Mouse (Mus musculus): ENCODE measurements at regions not wholly inside any gene's neighbourhood (a gene's known extent, or its start where the extent isn't known, plus 50 kb on each side); places are given as distances from the start of the nearest gene placed in this dataset.

DNA sequence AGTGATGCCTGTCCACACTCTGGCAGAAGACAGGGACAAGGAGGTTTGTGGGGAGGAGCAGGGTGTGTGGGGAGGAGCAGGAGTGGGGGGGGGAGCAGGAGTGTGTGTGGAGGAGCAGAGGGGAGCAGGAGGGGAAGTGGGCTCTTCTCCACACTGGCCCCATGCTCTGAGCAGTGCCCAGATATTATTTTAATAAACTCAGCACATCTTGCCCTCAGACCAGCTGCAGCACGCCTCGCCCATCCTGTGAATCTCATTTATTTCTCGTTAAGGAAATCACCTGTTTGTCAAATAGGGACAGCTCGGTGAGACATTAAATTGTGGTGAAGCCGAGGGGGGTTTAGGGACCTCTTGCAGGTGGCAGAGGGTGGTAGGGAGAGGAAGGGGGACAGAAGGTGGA lies 77.8 kb upstream of the Lhx5 start:
- Histone ChIP-seq H3K4me3 (replicated peaks; ENCODE audit: control insufficient read depth, low read depth, low read length) (no peak overlapping the region), H3K4me1 (ENCODE audit: control insufficient read depth, insufficient read depth, low read length) (no peaks in the 10 kb centered on the region; the same call in none of the 2 replicates), H3K27ac (ENCODE audit: control insufficient read depth, insufficient read depth, low read depth, low read length, poor library complexity) (no peak overlapping the region)
- 68% methylated on average over 5 of the region's 5 CpGs for WGBS
- TF ChIP-seq CTCF (IDR thresholded peaks at IDR 0.05; ENCODE audit: control insufficient read depth, insufficient read depth, low read length) (no peak), POLR2A (IDR thresholded peaks at IDR 0.05; ENCODE audit: borderline replicate concordance, control insufficient read depth, low read depth, low read length) (no peak)

DNA sequence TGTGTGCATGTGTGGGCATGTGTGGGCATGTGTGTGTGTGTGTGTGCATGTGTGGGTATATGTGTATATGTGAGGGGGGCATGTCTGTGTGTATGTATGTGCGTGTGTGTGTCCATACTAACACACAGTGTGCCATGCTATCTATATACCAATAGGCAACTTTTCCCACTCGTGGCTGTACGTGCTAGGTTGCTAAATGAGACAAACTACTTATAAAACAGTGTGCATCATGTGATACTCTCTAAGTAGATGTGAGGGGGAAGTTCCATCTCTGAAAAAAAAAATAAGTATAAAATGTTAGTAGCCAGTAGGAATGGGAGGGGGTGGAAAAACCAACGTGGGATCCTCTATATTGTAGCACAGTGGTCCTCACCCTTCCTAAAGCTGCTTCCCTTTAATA lies 74.5 kb upstream of the Lhx5 start:
- Histone ChIP-seq H3K4me3 (replicated peaks; ENCODE audit: control insufficient read depth, low read depth, low read length) (no peak overlapping the region), H3K27ac (ENCODE audit: control insufficient read depth, insufficient read depth, low read depth, low read length, poor library complexity) (no peak overlapping the region), H3K4me1 (ENCODE audit: control insufficient read depth, insufficient read depth, low read length) (no peaks in the 10 kb centered on the region; the same call in none of the 2 replicates)
- WGBS: 56% methylated on average over 4 of the region's 4 CpGs
- TF ChIP-seq CTCF (IDR thresholded peaks at IDR 0.05; ENCODE audit: control insufficient read depth, insufficient read depth, low read length) (no peak), POLR2A (IDR thresholded peaks at IDR 0.05; ENCODE audit: borderline replicate concordance, control insufficient read depth, low read depth, low read length) (no peak)

DNA sequence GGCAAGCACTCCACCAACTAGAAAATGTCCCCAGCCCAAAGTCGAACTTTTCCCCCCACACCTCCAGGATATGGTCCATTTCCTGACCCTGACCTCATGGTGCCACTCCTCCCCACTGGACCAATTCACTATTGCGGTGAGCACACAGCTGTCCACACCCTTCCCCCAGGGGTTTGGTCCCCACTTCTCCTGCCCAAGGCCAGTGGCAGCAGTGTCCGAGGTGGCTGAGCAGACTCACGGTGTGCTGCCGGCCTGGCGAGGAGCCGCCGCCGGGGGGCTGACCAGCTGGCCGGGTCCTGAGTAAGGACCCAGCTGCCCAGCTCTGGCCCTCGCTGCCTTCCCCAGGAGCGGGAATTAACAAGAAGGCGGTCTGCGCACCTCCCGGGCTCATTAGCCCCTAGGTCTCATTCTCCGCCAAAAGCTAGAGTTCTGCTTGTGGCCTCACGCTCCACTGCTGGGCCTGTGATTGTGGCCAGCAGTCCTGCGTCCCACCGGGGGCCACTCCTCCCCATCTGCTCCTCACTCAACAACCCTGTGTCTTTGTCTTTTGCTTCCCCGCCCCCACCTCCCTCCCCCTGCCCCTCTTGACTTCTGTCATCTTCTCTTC lies 73.3 kb upstream of the Lhx5 start:
- no peak for TF ChIP-seq POLR2A (IDR thresholded peaks at IDR 0.05; ENCODE audit: borderline replicate concordance, control insufficient read depth, low read depth, low read length)
- TF ChIP-seq CTCF (IDR thresholded peaks at IDR 0.05; ENCODE audit: control insufficient read depth, insufficient read depth, low read length): no peak
- Histone ChIP-seq H3K27ac (ENCODE audit: control insufficient read depth, insufficient read depth, low read depth, low read length, poor library complexity) (no peak overlapping the region; the same call in 1 of the 2 replicates), H3K4me1 (ENCODE audit: control insufficient read depth, insufficient read depth, low read length) (no peaks in the 10 kb centered on the region; the same call in none of the 2 replicates), H3K4me3 (replicated peaks; ENCODE audit: control insufficient read depth, low read depth, low read length) (no peak overlapping the region)
- 15% methylated on average over 20 of the region's 20 CpGs for WGBS

DNA sequence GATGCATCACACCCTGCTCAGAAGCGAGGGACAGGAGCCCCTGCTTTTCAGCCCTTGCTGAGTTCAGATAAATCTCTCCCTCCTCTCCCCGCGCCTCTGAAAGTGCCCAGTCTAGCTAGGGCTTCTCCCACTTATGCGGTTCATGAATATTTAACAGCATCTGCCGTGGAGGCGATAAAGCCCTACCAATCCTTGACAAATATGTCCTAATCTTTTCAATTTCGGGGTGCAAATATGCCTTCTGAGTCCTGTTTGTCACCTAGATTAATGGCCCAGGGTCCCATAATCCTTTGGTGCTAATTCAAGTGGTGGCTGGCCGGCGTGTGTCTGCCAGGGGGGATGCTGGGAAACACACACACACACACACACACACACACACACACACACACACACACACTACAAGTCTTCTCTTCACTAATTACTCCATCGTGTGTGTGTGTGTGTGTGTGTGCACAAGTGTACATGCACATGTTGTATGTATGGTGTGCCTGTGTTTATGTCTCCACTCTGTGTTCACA lies 65.5 kb upstream of the Lhx5 start:
- Histone ChIP-seq H3K4me3 (replicated peaks; ENCODE audit: control insufficient read depth, low read depth, low read length) (no peak overlapping the region), H3K4me1 (ENCODE audit: control insufficient read depth, insufficient read depth, low read length) (no peaks in the 10 kb centered on the region), H3K27ac (ENCODE audit: control insufficient read depth, insufficient read depth, low read depth, low read length, poor library complexity) (no peak overlapping the region)
- TF ChIP-seq CTCF (IDR thresholded peaks at IDR 0.05; ENCODE audit: control insufficient read depth, insufficient read depth, low read length): no peak
- TF ChIP-seq POLR2A (IDR thresholded peaks at IDR 0.05; ENCODE audit: borderline replicate concordance, control insufficient read depth, low read depth, low read length): no peak
- 40% methylated on average over 10 of the region's 10 CpGs for WGBS

DNA sequence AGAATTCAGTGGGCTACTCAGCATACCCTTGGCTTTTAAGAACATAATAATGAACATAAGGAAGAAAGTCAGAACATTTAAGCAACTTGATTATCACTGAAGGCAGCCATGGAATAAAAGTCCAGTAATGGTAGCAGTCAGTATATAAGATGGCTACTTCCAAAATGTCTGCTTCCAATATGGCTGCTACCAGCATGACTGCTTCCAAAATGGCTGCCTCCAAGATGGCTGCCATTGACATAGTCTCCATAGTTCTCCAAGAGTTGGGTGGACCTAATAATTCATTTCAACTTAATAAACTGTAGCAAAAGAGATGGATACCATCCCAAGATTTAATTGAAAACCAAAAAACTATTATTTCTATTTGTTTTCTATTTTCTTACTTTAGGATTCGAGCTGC lies 62.7 kb upstream of the Lhx5 start:
- Histone ChIP-seq H3K4me3 (replicated peaks; ENCODE audit: control insufficient read depth, low read depth, low read length) (no peak overlapping the region), H3K27ac (ENCODE audit: control insufficient read depth, insufficient read depth, low read depth, low read length, poor library complexity) (no peak overlapping the region), H3K4me1 (ENCODE audit: control insufficient read depth, insufficient read depth, low read length) (no peaks in the 10 kb centered on the region)
- WGBS: 74% methylated on average over 1 of the region's 1 CpGs
- TF ChIP-seq POLR2A (IDR thresholded peaks at IDR 0.05; ENCODE audit: borderline replicate concordance, control insufficient read depth, low read depth, low read length) (no peak), CTCF (IDR thresholded peaks at IDR 0.05; ENCODE audit: control insufficient read depth, insufficient read depth, low read length) (no peak)

DNA sequence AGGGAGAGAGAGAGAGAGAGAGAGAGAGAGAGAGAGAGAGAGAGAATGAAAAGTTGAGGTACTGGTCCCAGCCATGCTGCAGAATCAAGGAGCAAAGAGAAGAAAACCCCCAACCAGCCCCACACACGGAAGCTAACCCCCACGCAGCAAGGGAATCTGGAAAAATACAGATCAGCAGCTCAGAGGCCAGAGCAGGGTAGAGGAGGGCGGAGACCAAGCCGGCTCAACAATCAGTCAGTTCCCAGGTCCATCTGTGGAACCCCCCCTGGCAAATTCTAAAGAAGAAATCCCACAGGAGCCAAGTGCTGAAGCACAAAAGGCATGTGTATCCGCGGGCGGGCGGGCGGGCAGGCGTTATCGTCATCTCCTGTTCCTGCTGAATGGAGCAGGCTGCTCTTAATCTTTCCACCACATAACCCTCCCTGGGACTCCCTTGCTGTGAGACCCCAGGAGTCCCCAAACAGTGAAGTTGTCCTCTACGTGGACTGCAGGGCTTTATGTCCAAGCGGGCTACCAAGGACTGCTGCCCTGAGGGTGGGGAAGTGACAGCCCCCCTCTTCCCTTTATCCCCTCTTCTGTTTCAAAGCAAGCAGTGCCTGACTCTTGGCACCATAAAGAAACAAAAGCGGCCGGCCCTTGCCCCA lies 60.2 kb upstream of the Lhx5 start:
- Histone ChIP-seq H3K27ac (ENCODE audit: control insufficient read depth, insufficient read depth, low read depth, low read length, poor library complexity) (no peak overlapping the region), H3K4me1 (ENCODE audit: control insufficient read depth, insufficient read depth, low read length) (no peaks in the 10 kb centered on the region), H3K4me3 (replicated peaks; ENCODE audit: control insufficient read depth, low read depth, low read length) (no peak overlapping the region)
- TF ChIP-seq CTCF (IDR thresholded peaks at IDR 0.05; ENCODE audit: control insufficient read depth, insufficient read depth, low read length) (no peak), POLR2A (IDR thresholded peaks at IDR 0.05; ENCODE audit: borderline replicate concordance, control insufficient read depth, low read depth, low read length) (no peak)
- WGBS: 22% methylated on average over 15 of the region's 15 CpGs

DNA sequence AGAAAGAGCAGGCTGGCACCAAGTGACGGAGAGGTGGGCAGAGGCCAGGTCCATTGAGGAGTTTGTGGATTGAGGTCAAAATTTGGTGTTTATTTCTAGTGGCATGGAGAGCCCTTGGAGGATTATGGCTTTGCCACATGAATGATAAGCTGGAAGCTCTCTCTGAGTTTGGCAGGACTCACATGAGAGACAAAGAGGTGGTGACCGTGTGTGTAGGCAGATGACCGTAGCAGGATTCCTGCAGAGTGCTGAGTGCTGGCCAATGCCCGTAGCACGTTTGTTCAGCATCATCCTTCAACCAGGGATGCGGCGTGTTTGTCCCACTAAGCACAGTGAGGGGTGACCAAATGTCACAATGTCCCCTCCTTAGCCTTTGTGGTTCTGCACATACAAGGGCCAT lies 58.1 kb upstream of the Lhx5 start:
- 81% methylated on average over 7 of the region's 7 CpGs for WGBS
- Histone ChIP-seq H3K27ac (ENCODE audit: control insufficient read depth, insufficient read depth, low read depth, low read length, poor library complexity) (no peak overlapping the region), H3K4me3 (replicated peaks; ENCODE audit: control insufficient read depth, low read depth, low read length) (no peak overlapping the region), H3K4me1 (ENCODE audit: control insufficient read depth, insufficient read depth, low read length) (no peaks in the 10 kb centered on the region)
- TF ChIP-seq POLR2A (IDR thresholded peaks at IDR 0.05; ENCODE audit: borderline replicate concordance, control insufficient read depth, low read depth, low read length) (no peak), CTCF (IDR thresholded peaks at IDR 0.05; ENCODE audit: control insufficient read depth, insufficient read depth, low read length) (no peak)

All from bone marrow, adult 2 months (tissue).